Mouse (Mus musculus) olfactory bulb, adult 2 months (tissue): Measurements from ENCODE around the gene Foxo3. TPM values are rescaled to one million over a fixed set of nuclear protein-coding genes. Genes with fewer than 3 reads are reported as not detected.

Experiments used
- H3K27ac ChIP-seq: fragments of 200-500 bp; 2 replicates; pipeline ENCODE4 v1.5.1; 2012; ENCODE audit warnings: low read depth, low read length; ENCODE audit not compliant: insufficient read depth
- H3K4me1 ChIP-seq: fragments of 200-500 bp; 2 replicates; pipeline ENCODE4 v1.6.1; 2012; ENCODE audit warnings: low read length; ENCODE audit not compliant: control insufficient read depth, insufficient read depth
- H3K4me3 ChIP-seq: fragments of 200-500 bp; 2 replicates; pipeline ENCODE4 v1.5.1; 2012; ENCODE audit warnings: mild to moderate bottlenecking, low read depth, low read length, moderate library complexity; ENCODE audit not compliant: insufficient read depth
- CTCF ChIP-seq: fragments of 200-500 bp; IDR thresholded peaks from 2 replicates; pipeline ENCODE4 v1.5.1; 2012; ENCODE audit warnings: low read depth, mild to moderate bottlenecking, low read length, moderate library complexity; ENCODE audit not compliant: insufficient read depth
- POLR2A ChIP-seq: fragments of 200-500 bp; IDR thresholded peaks from 2 replicates; pipeline ENCODE4 v1.6.1; 2012; ENCODE audit warnings: mild to moderate bottlenecking, low read depth, low read length, moderate library complexity; ENCODE audit not compliant: insufficient read depth
- WGBS: fragments of 180-500 bp; shearing (Covaris S2); methylation state at CpG from one replicate; pipeline ENCODE4 v1.1.7; 2018; 5-methylcytosine and 5-hydroxymethylcytosine counted together
- polyA plus RNA-seq: library from polyadenylated mRNA; stranded (reverse); fragments of >200 nt; gene quantifications from 2 replicates; pipeline ENCODE4 v1.2.4, GENCODE M21; 2012; ENCODE audit warnings: low replicate concordance; ENCODE audit not compliant: missing spikeins, insufficient read depth, insufficient read length

Gene Foxo3
- polyA plus RNA-seq, 1 experiment, result not detected

GRCm38 (mm10) chr10:42226176-42226575, 50.4 kb downstream of the Foxo3 start:
- Histone ChIP-seq H3K4me1 (peaks cover 33% of the 10 kb centered on the region), H3K27ac (no peak overlapping the region), H3K4me3 (no peak overlapping the region)
- 96% methylated on average over 15 of the region's 15 CpGs for WGBS
- TF ChIP-seq CTCF, result no peak
- TF ChIP-seq POLR2A, result no peak

GRCm38 (mm10) chr10:42225184-42225935, 51.2 kb downstream of the Foxo3 start:
- 87% methylated on average over 18 of the region's 18 CpGs for WGBS
- Histone ChIP-seq H3K4me1 (peaks cover 30% of the 10 kb centered on the region), H3K4me3 (no peak overlapping the region), H3K27ac (no peak overlapping the region)
- TF ChIP-seq POLR2A (no peak), CTCF (no peak)

GRCm38 (mm10) chr10:42221996-42222395, 54.6 kb downstream of the Foxo3 start:
- TF ChIP-seq CTCF (no peak), POLR2A (no peak)
- Histone ChIP-seq H3K4me1 (peaks cover 24% of the 10 kb centered on the region), H3K4me3 (no peak overlapping the region), H3K27ac (no peak overlapping the region)
- WGBS, result 59% methylated on average over 11 of the region's 11 CpGs

- TF ChIP-seq CTCF (no peak), POLR2A (no peak)
- 42% methylated on average over 19 of the region's 19 CpGs for WGBS
- Histone ChIP-seq H3K4me1 (peaks cover 24% of the 10 kb centered on the region), H3K4me3 (no peak overlapping the region), H3K27ac (no peak overlapping the region)
Observed at GRCm38 (mm10) chr10:42221136-42221891, 55.2 kb downstream of the Foxo3 start.

- no peak overlapping the region for H3K27ac ChIP-seq
- TF ChIP-seq POLR2A, result no peak
- no peak for TF ChIP-seq CTCF
- no peak overlapping the region for H3K4me3 ChIP-seq
- WGBS, result 74% methylated on average over 5 of the region's 5 CpGs
- peaks cover 18% of the 10 kb centered on the region for H3K4me1 ChIP-seq
Observed at GRCm38 (mm10) chr10:42220418-42220952, 56.1 kb downstream of the Foxo3 start.

DNA sequence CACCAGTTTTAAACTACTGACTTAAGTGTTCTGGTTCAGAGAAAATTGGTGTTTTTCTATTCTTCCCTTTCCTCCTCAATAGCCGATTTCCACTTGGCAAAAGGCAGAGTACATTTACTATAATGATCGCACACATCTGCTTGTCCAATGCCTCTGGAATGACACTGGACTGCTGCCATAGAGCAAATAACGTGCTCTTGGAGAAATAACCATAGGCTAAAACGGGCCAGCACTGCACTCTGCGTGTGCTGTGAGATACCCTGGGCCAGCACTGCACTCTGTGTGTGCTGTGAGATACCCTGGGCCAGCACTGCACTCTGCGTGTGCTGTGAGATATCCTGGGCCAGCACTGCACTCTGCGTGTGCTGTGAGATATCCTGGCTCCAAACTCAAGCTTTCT, 65.1 kb downstream of the Foxo3 start:
- WGBS, result 47% methylated on average over 7 of the region's 7 CpGs

GRCm38 (mm10) chr10:42210641-42211040, 65.9 kb downstream of the Foxo3 start:
- H3K27ac ChIP-seq, result 0 out of 2 replicates have a peak overlapping the region, but pooled peaks have one; percentile 46
- WGBS, result 70% methylated on average over 2 of the region's 2 CpGs
- H3K4me1 ChIP-seq, result peaks cover 27% of the 10 kb centered on the region
- TF ChIP-seq POLR2A, result no peak
- TF ChIP-seq CTCF, result no peak
- no peak overlapping the region for H3K4me3 ChIP-seq

More for the DNA sequence above, 65.1 kb downstream of the Foxo3 start:
- Histone ChIP-seq H3K4me1 (peaks cover 27% of the 10 kb centered on the region), H3K27ac (no peak overlapping the region), H3K4me3 (no peak overlapping the region)
- no peak for TF ChIP-seq POLR2A
- no peak for TF ChIP-seq CTCF

- Histone ChIP-seq H3K4me3 (no peak overlapping the region), H3K4me1 (peaks cover 32% of the 10 kb centered on the region), H3K27ac (peak overlapping the region; percentile 46; the same call in 1 of the 2 replicates)
- no peak for TF ChIP-seq POLR2A
- no peak for TF ChIP-seq CTCF
- WGBS, result 24% methylated on average over 6 of the region's 6 CpGs
Observed at GRCm38 (mm10) chr10:42209809-42210208, 66.7 kb downstream of the Foxo3 start.

GRCm38 (mm10) chr10:42207612-42208011, 68.9 kb downstream of the Foxo3 start:
- H3K4me1 ChIP-seq, result peaks cover 36% of the 10 kb centered on the region
- no peak overlapping the region for H3K4me3 ChIP-seq
- H3K27ac ChIP-seq, result no peak overlapping the region
- TF ChIP-seq POLR2A (no peak), CTCF (no peak)
- WGBS, result 69% methylated on average over 12 of the region's 12 CpGs
